Mouse (Mus musculus): Measurements from ENCODE around the gene Trpc4.
A peak's percentile ranks its signal among the peaks of the same experiment; 100 is the strongest.

Trpc4 gene

DNA sequence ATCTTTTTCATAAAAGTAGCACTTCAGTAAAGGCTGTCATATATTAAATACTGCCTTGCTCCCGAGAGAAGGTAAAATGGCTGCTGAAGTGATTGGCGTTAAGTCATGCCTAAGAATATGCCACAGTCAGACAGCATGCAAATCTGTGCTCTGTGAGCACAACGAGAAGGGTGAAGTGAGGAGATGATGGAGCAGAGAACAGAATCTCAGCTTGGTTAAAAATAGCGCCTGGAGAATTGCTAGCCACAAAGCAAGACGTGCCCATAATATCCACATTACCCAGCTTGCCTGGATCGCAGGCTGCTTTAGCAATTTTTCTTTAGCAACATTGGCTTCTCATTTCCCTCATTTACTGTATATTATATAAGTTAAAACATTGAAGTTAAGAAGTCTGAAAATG lies 113.3 kb downstream of the Trpc4 start:
- DNase-seq, result peak; percentile 57

GRCm38 (mm10) chr3:54274651-54275050 lies 118.8 kb downstream of the Trpc4 start:
- no peak for DNase-seq

GRCm38 (mm10) chr3:54289731-54290130 lies 133.9 kb downstream of the Trpc4 start:
- no peak for DNase-seq

DNA sequence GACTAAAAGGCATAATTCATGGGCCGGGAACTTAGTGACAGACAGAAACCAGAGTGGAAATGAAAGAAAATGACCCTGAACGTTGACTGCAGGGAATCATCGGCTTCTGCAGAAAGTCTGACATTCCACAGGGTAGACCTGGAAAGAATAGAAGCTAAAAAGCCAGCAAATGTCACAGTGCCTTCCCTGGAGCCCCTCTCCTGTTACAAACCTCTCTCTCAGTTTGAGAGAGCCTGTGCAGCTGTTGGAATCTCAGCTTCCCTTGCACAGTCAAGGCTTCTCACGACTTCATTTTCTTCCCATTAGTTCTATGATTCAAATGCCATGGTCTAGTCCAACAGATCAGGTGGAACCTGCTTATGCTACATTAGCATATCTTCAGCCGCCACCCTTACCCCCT lies 154.8 kb downstream of the Trpc4 start:
- DNase-seq, result no peak

- DNase-seq, result no peak
These were observed 158.2 kb downstream of the Trpc4 start for GRCm38 (mm10) chr3:54314055-54314454.

DNA sequence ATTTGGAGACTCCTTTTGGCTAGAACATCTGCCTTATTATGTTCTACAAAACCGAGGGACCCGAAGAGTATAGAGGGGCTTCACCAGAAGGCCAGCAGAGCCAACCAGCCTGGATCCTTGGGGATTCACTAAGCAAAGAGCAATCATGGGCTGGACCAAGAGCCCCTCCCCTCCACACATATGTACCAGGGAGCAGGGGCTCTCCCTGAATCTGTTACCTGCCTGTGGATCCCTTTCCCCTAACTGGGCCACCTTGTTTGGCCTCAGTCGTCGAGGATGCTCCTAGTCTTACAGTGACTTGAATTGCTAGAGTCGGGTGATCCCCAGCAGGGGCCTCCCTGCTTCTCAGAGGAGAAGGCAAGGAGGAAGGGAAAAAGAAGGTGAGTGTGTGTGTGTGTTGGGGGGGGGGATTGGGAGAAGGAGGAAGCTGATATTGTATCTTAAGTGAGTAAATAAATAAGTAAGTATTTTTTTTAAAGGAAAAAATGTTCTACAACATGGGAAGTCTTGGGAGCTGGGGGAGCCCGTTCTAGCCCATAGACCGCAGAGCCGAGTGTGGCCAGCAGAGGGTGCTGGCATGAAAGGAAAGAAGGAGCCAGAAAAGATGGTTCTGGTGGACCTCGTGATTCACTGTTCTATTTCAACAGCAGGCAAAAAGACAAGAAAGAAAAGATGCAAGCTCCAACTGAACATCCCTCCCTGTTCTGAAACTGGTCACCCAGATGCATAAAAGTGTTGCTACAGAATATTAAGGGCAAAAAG lies 197.2 kb downstream of the Trpc4 start:
- DNase-seq, result peak; percentile 73

- DNase-seq, result no peak
These were observed 201.7 kb downstream of the Trpc4 start for GRCm38 (mm10) chr3:54357561-54357960.

- DNase-seq, result no peak
These were observed 202.8 kb downstream of the Trpc4 start for GRCm38 (mm10) chr3:54358463-54359189.

DNA sequence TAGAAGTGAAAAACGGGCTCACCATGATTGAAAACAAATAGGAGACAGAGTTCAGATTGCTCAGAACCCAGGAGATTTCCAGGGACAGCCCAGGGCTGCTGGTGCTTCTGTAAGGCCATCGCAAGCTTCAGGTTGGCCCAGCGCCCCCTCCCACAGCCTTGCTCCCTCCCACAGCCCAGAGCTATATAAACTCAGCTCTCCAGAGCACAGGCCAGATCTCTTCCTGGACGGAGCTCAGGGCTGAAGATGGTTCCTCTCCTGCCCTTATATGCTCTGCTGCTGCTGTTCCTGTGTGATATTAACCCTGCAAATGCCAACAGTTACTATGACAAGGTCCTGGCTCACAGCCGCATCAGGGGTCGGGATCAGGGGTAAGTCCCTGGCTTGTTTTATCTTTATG lies 205.1 kb downstream of the Trpc4 start, which contains the start of gene Postn:
TSS of gene Postn (plus strand) at position 213 of the 400 bp plus-strand sequence.
- no peak for DNase-seq

- no peak for DNase-seq
These were observed 205.8 kb downstream of the Trpc4 start for GRCm38 (mm10) chr3:54361656-54362055.

All from right cerebral cortex, adult 18-20 months (tissue).